In the genomic region with DNA sequence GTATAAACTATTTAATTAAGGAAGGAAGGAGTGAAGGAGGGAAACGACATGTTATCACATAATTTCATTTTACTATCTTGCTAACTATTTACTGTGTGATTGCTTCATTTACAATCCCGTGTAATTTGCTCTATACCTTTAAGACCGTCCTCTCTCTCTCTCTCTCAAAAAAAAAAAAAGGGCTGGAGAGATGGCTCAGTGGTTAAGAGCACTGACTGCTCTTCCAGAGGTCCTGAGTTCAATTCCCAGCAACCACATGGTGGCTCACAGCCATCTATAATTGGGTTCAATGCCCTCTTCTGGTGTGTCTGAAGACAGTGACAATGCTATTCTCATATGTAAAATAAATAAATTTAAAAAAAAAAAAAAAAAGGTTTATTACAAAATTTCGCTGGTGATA, we compare ENCODE assay signal across 8 mouse cellular contexts. TPM values are rescaled to one million over a fixed set of nuclear protein-coding genes. Genes with fewer than 3 reads are reported as not detected.
DNase-seq lines count a peak whose midpoint lies in the region; ATAC-seq and TF ChIP-seq lines count a peak whose summit lies in the region.
"Not testable (repeated sequence)": the region's sequence is repeated elsewhere in the genome, so short reads cannot be mapped to it uniquely, and the experiment has no call there.

No protein-coding gene starts in this region.

- H3K4me3 ChIP-seq in C2C12 (ENCODE audit: insufficient read depth, poor library complexity, severe bottlenecking) = peak overlapping the region; percentile 75
- H3K4me3 ChIP-seq in embryonic facial prominence, embryonic 11.5 days (ENCODE audit: low read depth, low read length) = peak overlapping the region; percentile 62
- peak overlapping the region; percentile 66 for H3K4me3 ChIP-seq in forebrain, embryonic 16.5 days (replicated peaks; ENCODE audit: low read length)
- H3K4me3 ChIP-seq in hindbrain, embryonic 11.5 days (ENCODE audit: low read depth, low read length) = peak overlapping the region; percentile 79
- peak overlapping the region; percentile 81 for H3K4me3 ChIP-seq in kidney, embryonic 14.5 days (ENCODE audit: low read length)
- peak overlapping the region; percentile 91 for H3K4me3 ChIP-seq in liver, embryonic 11.5 days (ENCODE audit: low read depth, low read length)
- H3K4me3 ChIP-seq in megakaryocyte, embryonic 14.5 days (replicated peaks) = peak overlapping the region; percentile 97
- peak overlapping the region; percentile 75 for H3K4me3 ChIP-seq in neural tube, embryonic 14.5 days (ENCODE audit: low read depth, low read length)

- H3ac ChIP-seq in C2C12 (ENCODE audit: control insufficient read depth, insufficient read length, low read depth) = peak overlapping the region; percentile 99

- H3K27ac ChIP-seq in embryonic facial prominence, embryonic 11.5 days (replicated peaks; ENCODE audit: low read depth, low read length); forebrain, embryonic 16.5 days (ENCODE audit: low read length); hindbrain, embryonic 11.5 days (ENCODE audit: low read depth, low read length); neural tube, embryonic 14.5 days (ENCODE audit: low read depth, low read length): not testable (repeated sequence)
- H3K27ac ChIP-seq in kidney, embryonic 14.5 days (ENCODE audit: low read depth, low read length) = 0 out of 2 replicates have a peak overlapping the region, but pooled peaks have one; percentile 62
- H3K27ac ChIP-seq in liver, embryonic 11.5 days (ENCODE audit: low read depth, low read length) = peak overlapping the region; percentile 57; the same call in 1 of the 2 replicates

- DNase-seq in embryonic facial prominence, embryonic 11.5 days (ENCODE audit: low spot score); hindbrain, embryonic 11.5 days (ENCODE audit: low spot score); liver, embryonic 11.5 days (ENCODE audit: low spot score): not testable (repeated sequence)

- peaks cover 14% of the 10 kb centered on the region for H3K36me3 ChIP-seq in C2C12 (ENCODE audit: control insufficient read depth, insufficient read depth)
- not testable (repeated sequence) for H3K36me3 ChIP-seq in embryonic facial prominence, embryonic 11.5 days (replicated peaks; ENCODE audit: control insufficient read depth, insufficient read depth, low read depth, low read length); forebrain, embryonic 16.5 days (ENCODE audit: control insufficient read depth, insufficient read depth); hindbrain, embryonic 11.5 days (ENCODE audit: control insufficient read depth, insufficient read depth, low read length); liver, embryonic 11.5 days (ENCODE audit: control insufficient read depth, insufficient read depth, low read length); neural tube, embryonic 14.5 days (ENCODE audit: control insufficient read depth, insufficient read depth, low read length)
- H3K36me3 ChIP-seq in kidney, embryonic 14.5 days (ENCODE audit: control insufficient read depth, insufficient read depth, low read length) = peaks cover 20% of the 10 kb centered on the region
- H3K36me3 ChIP-seq in megakaryocyte, embryonic 14.5 days (replicated peaks; ENCODE audit: low read length) = peaks cover 26% of the 10 kb centered on the region

- peak overlapping the region; percentile 26 for H3K4me2 ChIP-seq in embryonic facial prominence, embryonic 11.5 days (ENCODE audit: low read depth, low read length)
- H3K4me2 ChIP-seq in forebrain, embryonic 16.5 days (ENCODE audit: low read length) = peak overlapping the region; percentile 44
- peak overlapping the region; percentile 33 for H3K4me2 ChIP-seq in hindbrain, embryonic 11.5 days (replicated peaks; ENCODE audit: low read depth, low read length)
- peak overlapping the region; percentile 39 for H3K4me2 ChIP-seq in kidney, embryonic 14.5 days (replicated peaks; ENCODE audit: low read depth, low read length)
- peak overlapping the region; percentile 60 for H3K4me2 ChIP-seq in liver, embryonic 11.5 days
- peak overlapping the region; percentile 42 for H3K4me2 ChIP-seq in neural tube, embryonic 14.5 days (ENCODE audit: low read depth, low read length)

- peaks cover 16% of the 10 kb centered on the region for H3K79me3 ChIP-seq in C2C12 (ENCODE audit: low read depth)

- not testable (repeated sequence) for H3K27me3 ChIP-seq in C2C12 (ENCODE audit: control insufficient read depth, insufficient read depth, insufficient read length); embryonic facial prominence, embryonic 11.5 days (ENCODE audit: control insufficient read depth, insufficient read depth, low read length); forebrain, embryonic 16.5 days (replicated peaks; ENCODE audit: control insufficient read depth, insufficient read depth, low read length); hindbrain, embryonic 11.5 days (ENCODE audit: control insufficient read depth, insufficient read depth, low read length); kidney, embryonic 14.5 days (ENCODE audit: control insufficient read depth, insufficient read depth, low read length); liver, embryonic 11.5 days (replicated peaks; ENCODE audit: control insufficient read depth, insufficient read depth, low read length); megakaryocyte, embryonic 14.5 days (replicated peaks); neural tube, embryonic 14.5 days (ENCODE audit: control insufficient read depth, insufficient read depth, low read length)

- peak overlapping the region; percentile 73 for H3K9ac ChIP-seq in embryonic facial prominence, embryonic 11.5 days (replicated peaks; ENCODE audit: low read length)
- peak overlapping the region; percentile 75 for H3K9ac ChIP-seq in forebrain, embryonic 16.5 days (replicated peaks; ENCODE audit: low read depth, low read length)
- H3K9ac ChIP-seq in hindbrain, embryonic 11.5 days (ENCODE audit: low read depth, low read length) = peak overlapping the region; percentile 78
- H3K9ac ChIP-seq in kidney, embryonic 14.5 days (ENCODE audit: low read depth, low read length) = peak overlapping the region; percentile 71; the same call in 1 of the 2 replicates
- H3K9ac ChIP-seq in liver, embryonic 11.5 days (ENCODE audit: low read depth, low read length) = peak overlapping the region; percentile 90
- H3K9ac ChIP-seq in neural tube, embryonic 14.5 days (replicated peaks; ENCODE audit: low read depth, low read length) = peak overlapping the region; percentile 64; the same call in 1 of the 2 replicates

- H3K4me1 ChIP-seq in embryonic facial prominence, embryonic 11.5 days (ENCODE audit: control insufficient read depth, insufficient read depth, low read length); forebrain, embryonic 16.5 days (replicated peaks; ENCODE audit: control insufficient read depth, insufficient read depth, low read length); hindbrain, embryonic 11.5 days (replicated peaks; ENCODE audit: control insufficient read depth, insufficient read depth, low read length); kidney, embryonic 14.5 days (ENCODE audit: control insufficient read depth, insufficient read depth, low read length); liver, embryonic 11.5 days (replicated peaks; ENCODE audit: control insufficient read depth, insufficient read depth, low read length); neural tube, embryonic 14.5 days (ENCODE audit: control insufficient read depth, insufficient read depth, low read length): not testable (repeated sequence)
- peaks cover 21% of the 10 kb centered on the region for H3K4me1 ChIP-seq in megakaryocyte, embryonic 14.5 days

- 26% methylated on average over 4 of the region's 4 CpGs for whole genome bisulfite sequencing in embryonic facial prominence, embryonic 11.5 days
- WGBS in forebrain, embryonic 16.5 days = 26% methylated on average over 4 of the region's 4 CpGs
- 29% methylated on average over 4 of the region's 4 CpGs for WGBS in hindbrain, embryonic 11.5 days
- WGBS in kidney, embryonic 14.5 days = 22% methylated on average over 4 of the region's 4 CpGs
- 19% methylated on average over 4 of the region's 4 CpGs for WGBS in liver, embryonic 11.5 days
- 22% methylated on average over 4 of the region's 4 CpGs for WGBS in neural tube, embryonic 14.5 days

- TF ChIP-seq CTCF in C2C12 (IDR thresholded peaks at IDR 0.05; ENCODE audit: control insufficient read depth, insufficient read depth, insufficient read length) = not testable (repeated sequence)

- peaks cover 29% of the 10 kb centered on the region for H3K79me2 ChIP-seq in C2C12 (ENCODE audit: control insufficient read depth, insufficient read depth)

- not testable (repeated sequence) for ATAC-seq in embryonic facial prominence, embryonic 11.5 days (replicated peaks; ENCODE audit: insufficient number of reproducible peaks, low FRiP score, low TSS enrichment, low read depth); hindbrain, embryonic 11.5 days (ENCODE audit: low FRiP score); liver, embryonic 11.5 days (replicated peaks; ENCODE audit: low FRiP score)
- peak; percentile 7; the same call in 1 of the 2 replicates for ATAC-seq in forebrain, embryonic 16.5 days
- peak; percentile 2; the same call in 1 of the 2 replicates for ATAC-seq in kidney, embryonic 14.5 days (ENCODE audit: low FRiP score, low TSS enrichment)
- ATAC-seq in neural tube, embryonic 14.5 days (ENCODE audit: low read depth) = peak; percentile 28; the same call in 1 of the 2 replicates

- not testable (repeated sequence) for H3K9me3 ChIP-seq in embryonic facial prominence, embryonic 11.5 days (replicated peaks; ENCODE audit: control insufficient read depth, low read length); forebrain, embryonic 16.5 days (ENCODE audit: control insufficient read depth, low read length); hindbrain, embryonic 11.5 days (ENCODE audit: control insufficient read depth, low read length); kidney, embryonic 14.5 days (ENCODE audit: control insufficient read depth, low read length); liver, embryonic 11.5 days (ENCODE audit: control insufficient read depth, low read length); megakaryocyte, embryonic 14.5 days; neural tube, embryonic 14.5 days (ENCODE audit: control insufficient read depth, low read length)

RNA-seq across cellular contexts. Expression of a gene that starts 0.6 kb away (rescaled TPM):
- polyA plus RNA-seq in C2C12 (2012; fragmentation: generic; extraction: Trizol) = 41.6 TPM
- 89.2 and 90.7 TPM in 2 replicates for polyA plus RNA-seq in embryonic facial prominence, embryonic 11.5 days (2014; fragmentation: Nextera tagmentation; extraction: Ambion mirVana)
- 72.6 and 79.0 TPM in 2 replicates for polyA plus RNA-seq in forebrain, embryonic 16.5 days (2015; fragmentation: Nextera tagmentation; extraction: Ambion mirVana)
- polyA plus RNA-seq in hindbrain, embryonic 11.5 days (2014; fragmentation: Nextera tagmentation; extraction: Ambion mirVana) = 69.3 and 79.1 TPM in 2 replicates
- 69.4 and 78.3 TPM in 2 replicates for polyA plus RNA-seq in kidney, embryonic 14.5 days (2014; fragmentation: Nextera tagmentation; extraction: Ambion mirVana)
- polyA plus RNA-seq in liver, embryonic 11.5 days (2014; fragmentation: Nextera tagmentation; extraction: Ambion mirVana) = 64.6 and 68.5 TPM in 2 replicates
- 51.0 and 80.3 TPM in 2 replicates for polyA plus RNA-seq in megakaryocyte, embryonic 14.5 days (2012; ENCODE audit: insufficient read depth, low replicate concordance)
- 62.3 and 66.9 TPM in 2 replicates for polyA plus RNA-seq in neural tube, embryonic 14.5 days (2014; fragmentation: Nextera tagmentation; extraction: Ambion mirVana)

RNA-seq across cellular contexts. Expression of a gene that starts 11.4 kb away (rescaled TPM):
- polyA plus RNA-seq in C2C12 (2012; fragmentation: generic; extraction: Trizol) = 33.9 TPM
- polyA plus RNA-seq in embryonic facial prominence, embryonic 11.5 days (2014; fragmentation: Nextera tagmentation; extraction: Ambion mirVana) = 33.9 and 35.1 TPM in 2 replicates
- 38.0 TPM in 2 replicates for polyA plus RNA-seq in forebrain, embryonic 16.5 days (2015; fragmentation: Nextera tagmentation; extraction: Ambion mirVana)
- 27.4 and 28.2 TPM in 2 replicates for polyA plus RNA-seq in hindbrain, embryonic 11.5 days (2014; fragmentation: Nextera tagmentation; extraction: Ambion mirVana)
- polyA plus RNA-seq in kidney, embryonic 14.5 days (2014; fragmentation: Nextera tagmentation; extraction: Ambion mirVana) = 25.7 and 42.8 TPM in 2 replicates
- 19.2 and 20.8 TPM in 2 replicates for polyA plus RNA-seq in liver, embryonic 11.5 days (2014; fragmentation: Nextera tagmentation; extraction: Ambion mirVana)
- polyA plus RNA-seq in megakaryocyte, embryonic 14.5 days (2012; ENCODE audit: insufficient read depth, low replicate concordance) = 6.6 and 8.2 TPM in 2 replicates
- 47.5 and 49.7 TPM in 2 replicates for polyA plus RNA-seq in neural tube, embryonic 14.5 days (2014; fragmentation: Nextera tagmentation; extraction: Ambion mirVana)
